Mouse (Mus musculus) B cell, adult 2 months (primary cell): ENCODE data around the gene Slc35e3.
"Not testable (repeated sequence)": the region's sequence is repeated elsewhere in the genome, so short reads cannot be mapped to it uniquely, and the experiment has no call there.

ENCODE experiments used
- DNase-seq, 2 experiments: peaks; one replicate each; pipeline ENCODE4 v3.0.0; 2022

The Slc35e3 gene

DNA sequence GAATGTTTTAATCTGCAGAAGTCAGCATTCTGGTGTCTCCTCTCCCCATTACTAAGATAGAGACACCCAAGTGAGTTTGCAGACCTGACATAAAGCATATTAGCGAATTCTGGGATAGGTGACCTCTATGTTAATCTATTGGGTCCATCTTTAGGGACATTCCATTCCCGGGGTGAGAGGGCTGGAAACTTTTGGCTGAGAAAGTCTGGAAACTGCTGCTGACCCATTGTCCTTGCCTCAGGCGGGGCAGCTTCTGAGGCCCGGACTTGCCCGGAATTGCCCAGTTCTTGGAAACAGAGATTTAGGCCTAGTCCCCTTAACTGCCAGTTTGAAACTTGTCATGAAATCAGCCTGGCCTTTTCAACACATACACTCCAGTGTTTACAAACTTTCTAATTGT, 34.8 kb downstream of the Slc35e3 start:
- no peak for DNase-seq

DNA sequence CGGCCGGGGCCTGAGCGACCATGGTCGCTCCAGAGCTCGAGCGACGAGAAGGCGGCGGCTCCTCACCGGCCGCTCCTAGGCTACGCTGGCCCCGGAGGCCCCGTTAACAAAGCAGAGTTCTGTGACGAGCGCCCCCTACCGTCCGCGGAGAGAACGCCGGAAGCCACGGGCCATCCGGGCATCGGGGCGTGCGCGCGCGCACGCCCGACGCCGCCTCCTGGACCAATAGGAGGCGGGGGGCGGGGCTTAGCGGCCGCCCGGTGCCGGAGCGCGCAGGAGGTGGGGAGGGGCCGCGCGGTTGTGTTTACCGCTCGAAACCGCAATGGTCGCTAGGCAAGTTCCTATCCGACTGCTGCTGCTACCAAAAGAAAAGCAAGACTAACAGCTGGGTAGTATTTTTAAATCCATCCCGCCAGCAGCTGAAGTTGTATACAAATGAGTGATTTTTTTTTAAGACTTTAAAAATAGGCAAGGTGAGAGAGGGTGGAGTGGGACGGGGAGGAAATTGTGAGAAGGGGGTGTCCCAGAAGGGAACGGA, 35.5 kb downstream of the Slc35e3 start, which contains the start of gene Mdm2:
Mdm2 (minus strand) TSS at position 155 of the 538 bp plus-strand sequence.
- peak; percentile 98 to 99 for DNase-seq

DNA sequence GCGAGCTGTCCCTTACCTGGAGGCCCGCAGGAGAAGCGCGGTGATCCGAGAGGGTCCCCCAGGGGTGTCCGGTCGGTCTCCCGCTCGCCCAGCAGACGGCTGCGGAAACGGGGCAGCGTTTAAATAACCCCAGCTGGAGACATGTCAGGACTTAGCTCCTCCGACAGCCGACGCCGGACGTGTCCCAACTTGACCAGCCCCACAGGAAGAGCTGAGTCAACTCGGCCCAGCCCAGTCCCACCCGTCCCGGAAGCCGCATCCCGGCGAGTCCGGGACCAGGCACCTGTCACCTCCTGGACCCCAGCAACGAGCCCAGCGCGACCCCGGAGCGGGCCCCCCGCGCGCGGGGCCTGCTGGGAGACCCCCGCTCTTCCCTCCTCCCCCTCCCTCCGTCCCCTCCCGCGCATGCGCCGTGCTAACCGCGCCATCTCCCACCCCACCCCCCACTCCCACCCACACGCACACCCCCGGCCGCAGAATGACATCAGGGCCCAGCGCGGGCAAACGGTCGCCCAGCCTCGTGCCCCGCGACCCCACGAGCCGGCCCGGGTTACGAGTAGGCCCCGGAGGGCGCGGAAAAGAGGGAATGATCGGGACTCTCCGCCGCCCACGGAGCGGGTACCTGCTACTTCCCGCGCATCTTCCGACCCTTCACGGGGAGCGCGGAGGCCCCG, 36.1 kb downstream of the Slc35e3 start:
- peak; percentile 58 to 71 for DNase-seq

DNA sequence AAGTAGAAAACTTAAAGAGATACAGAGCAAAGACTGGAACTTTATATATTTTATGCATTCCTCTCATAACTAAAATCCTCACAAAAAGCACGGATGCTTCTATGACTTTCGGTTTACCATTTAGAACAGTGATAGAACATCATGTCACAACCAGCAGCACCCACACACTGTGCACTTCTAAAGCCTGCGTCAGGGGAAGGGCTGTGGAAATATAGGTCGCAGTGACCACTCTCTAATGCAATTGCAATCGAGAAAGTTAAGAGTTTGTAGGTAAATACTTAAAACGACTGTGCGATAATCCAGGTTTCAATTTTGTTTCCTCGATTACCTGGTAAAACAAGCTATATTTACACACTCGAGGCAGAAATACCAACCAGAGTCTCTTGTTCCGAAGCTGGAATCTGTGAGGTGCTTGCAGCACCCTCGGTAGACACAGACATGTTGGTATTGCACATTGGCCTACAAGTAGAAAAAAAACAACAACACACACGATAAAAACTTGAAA, 36.8 kb downstream of the Slc35e3 start:
- DNase-seq, result no peak

DNA sequence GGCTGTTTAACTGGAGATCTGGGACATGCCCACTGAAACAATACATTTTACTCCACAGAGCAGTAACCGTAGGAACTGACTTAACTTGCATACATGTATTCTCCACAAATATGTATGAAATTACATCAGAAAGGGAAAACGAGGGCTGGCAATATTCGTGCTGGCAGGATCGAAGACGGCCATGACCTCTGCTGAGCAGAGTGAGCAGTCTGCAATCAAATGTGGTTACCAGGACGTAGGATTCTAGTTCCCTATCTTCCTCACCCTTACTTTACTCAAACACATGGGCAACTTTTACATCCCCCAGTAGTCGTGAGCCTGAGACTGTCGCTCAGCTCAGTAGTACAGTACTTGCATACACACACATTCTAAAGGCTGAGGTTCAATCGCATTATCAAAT, 37.3 kb downstream of the Slc35e3 start:
- DNase-seq, result no peak

DNA sequence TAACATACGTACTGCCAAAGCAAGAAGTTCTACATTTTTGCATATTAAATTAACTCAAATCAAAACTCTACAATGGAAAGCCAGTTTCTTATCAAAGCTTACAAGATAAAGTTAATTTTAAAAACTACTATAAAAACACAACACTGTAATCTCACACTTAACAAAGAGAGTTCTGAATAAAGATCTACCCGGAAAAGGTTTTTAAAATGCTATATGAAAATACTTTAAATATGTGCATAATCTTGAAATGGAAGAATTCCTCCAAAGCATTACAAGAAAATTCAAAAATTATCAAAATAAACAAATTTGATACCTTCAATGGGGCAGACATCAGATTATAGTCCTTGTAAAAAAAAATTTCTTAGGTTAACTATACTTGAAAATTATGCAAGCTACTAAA, 37.8 kb downstream of the Slc35e3 start:
- no peak for DNase-seq

DNA sequence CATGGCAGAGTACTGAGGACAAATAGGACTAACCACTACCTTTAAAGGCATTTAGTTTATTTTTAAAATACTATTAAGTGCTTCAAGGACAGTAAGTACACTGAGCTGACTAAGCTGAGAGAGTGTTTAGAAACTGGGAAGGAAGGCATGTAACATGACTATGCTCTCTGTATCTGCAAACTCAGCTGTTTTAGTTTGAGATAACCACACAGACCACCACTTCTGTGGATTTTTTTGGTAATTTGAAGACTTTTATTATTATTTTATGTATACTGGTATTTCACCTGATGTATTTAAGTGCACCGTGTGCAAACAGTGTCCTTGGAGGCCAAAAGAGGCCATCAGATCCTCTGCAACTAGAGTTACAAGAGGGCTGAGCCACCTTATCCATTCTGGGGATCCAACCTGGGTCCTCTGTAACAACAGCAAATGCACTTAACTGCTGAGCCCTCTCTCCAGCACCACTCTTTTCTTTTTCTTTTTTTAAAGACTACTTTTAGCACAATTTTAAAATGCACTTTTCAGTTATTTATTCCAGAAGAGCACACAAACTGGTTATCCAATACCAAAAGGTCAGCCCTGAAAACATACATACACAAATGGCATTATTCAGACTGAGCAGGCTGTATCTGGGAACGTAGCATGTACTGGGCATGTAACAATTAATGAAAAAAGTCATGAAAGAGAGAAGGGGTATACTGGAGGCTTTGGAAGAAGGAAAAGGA, 38.9 kb downstream of the Slc35e3 start:
- no peak for DNase-seq

DNA sequence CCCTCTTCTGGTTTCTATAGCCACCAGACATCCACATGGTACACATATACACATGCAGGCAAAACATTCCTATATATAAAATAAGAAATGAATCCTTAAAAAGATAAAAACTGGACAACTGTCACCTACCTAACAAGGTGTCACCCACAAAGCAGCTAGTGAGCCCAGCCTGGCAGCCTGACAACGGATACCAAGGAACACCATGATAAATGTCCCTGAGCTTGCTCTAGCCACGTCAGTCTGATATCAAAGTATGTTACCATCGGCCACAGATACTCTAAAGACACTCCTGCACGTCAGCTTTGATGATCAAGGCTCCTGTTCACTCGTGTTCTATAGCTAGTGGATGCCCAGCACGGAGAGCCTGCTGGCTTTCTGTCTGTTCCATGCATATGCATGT, 39.7 kb downstream of the Slc35e3 start:
- DNase-seq, result no peak

DNA sequence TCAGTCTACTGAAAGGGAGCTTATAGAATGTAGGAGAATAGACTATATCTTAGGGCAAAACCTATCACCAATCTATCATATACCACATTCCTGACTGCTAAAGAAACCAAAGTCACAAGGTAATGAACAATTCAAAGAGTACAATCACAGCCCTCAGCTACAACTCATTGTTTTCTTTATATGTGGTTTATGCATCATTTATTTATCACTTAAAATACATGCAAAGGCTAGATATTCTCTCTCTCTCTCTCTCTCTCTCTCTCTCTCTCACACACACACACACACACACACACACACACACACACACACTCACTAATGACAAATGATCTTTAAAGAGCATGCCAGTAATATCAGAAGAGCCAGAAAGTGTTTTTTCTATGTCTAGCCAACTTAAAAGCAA, 40.4 kb downstream of the Slc35e3 start:
- no peak for DNase-seq

DNA sequence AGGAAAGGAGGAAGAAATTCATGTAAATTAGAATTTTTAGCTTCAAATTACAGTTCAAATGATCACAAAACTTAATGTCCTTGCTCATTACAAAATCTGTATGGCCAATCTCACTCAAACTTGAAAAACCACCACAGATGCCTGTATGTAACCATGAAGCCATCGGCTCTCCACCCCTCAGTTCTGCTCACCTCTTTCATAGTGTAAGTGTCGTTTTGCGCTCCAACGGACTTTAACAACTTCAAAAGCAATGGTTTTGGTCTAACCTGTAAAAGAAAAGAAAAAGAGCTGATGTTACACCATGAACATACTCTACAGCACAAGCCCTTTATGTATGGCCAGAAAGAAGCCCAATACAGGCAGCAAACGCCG, 41.2 kb downstream of the Slc35e3 start:
- no peak for DNase-seq

DNA sequence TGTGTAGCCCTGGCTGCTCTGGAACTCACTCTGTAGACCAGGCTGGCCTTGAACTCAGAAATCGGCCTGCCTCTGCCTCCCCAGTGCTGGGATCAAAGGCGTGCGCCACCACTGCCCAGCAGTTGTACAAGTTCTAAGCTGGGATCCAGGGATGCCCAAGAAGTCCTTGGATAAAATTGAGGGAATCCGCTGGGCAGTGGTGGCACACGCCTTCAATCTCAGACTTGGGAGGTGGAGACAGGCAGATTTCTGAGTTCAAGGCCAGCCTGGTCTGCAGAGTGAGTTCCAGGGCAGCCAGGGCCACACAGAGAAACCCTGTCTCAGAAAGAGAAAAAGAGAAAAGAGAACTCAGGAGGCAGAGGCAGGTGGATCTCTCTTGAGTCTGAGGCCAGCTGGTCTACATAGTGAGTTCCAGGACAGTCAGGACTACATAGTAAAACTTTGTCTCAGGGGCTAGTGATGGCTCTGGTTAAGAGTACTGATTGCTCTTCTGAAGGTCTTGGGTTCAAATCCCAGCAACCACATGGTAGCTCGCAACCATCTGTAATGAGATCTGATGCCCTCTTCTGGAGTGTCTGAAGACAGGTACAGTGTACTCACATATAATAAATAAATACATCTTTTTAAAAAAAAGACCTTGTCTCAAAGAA, 41.7 kb downstream of the Slc35e3 start:
- not testable (repeated sequence) for DNase-seq

DNA sequence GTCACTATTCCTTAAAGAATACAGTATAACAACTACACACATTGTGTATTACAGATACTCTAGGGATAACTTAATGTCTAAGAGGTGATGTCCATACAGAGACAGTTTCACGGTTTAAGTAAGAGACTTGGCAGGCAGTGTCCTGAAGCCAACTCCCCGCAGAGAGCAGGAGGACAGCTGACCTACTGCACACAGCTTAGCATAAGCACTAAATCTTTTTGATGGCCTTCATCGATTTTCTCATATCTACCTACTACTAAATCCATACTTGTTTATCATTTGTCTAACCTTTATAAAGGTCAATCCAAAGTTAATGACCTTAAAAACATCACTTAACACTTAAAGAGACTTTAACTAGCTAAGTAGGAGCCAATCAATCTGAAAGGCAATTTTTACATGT, 42.7 kb downstream of the Slc35e3 start:
- no peak for DNase-seq

DNA sequence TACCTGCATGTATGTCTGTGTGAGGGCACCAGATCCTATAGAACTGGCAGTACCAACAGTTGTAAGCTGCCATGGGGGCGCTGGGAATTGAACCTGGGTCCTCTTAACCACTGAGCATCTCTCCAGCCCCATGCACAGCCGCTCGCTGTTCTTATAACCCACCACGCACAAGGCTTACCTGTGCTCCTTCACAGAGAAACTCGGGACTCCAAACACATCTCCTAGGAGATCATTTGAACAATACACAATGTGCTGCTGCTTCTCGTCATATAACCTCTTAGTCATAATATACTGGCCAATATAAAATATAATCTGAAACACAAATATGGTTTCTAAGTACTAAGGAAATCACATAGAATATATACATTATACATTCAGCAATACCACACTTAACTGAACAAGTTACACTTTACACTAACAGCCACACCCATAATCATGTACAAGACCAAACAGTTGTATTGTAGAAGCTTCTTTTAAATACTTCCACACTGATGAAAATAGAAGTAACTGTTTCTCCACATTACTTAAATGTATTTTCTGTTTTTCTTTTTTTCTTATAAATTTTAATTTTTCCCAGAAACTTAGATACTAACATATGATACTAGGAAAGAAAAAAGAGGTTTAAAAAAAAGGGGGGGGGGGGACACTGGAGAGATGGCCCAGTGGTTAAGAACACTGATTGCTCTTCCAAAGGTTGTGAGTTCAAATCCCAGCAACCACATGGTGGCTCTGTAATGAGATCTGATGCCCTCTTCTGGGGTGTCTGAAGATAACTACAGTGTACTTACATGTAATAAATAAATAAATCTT, 43.9 kb downstream of the Slc35e3 start:
- no peak for DNase-seq

DNA sequence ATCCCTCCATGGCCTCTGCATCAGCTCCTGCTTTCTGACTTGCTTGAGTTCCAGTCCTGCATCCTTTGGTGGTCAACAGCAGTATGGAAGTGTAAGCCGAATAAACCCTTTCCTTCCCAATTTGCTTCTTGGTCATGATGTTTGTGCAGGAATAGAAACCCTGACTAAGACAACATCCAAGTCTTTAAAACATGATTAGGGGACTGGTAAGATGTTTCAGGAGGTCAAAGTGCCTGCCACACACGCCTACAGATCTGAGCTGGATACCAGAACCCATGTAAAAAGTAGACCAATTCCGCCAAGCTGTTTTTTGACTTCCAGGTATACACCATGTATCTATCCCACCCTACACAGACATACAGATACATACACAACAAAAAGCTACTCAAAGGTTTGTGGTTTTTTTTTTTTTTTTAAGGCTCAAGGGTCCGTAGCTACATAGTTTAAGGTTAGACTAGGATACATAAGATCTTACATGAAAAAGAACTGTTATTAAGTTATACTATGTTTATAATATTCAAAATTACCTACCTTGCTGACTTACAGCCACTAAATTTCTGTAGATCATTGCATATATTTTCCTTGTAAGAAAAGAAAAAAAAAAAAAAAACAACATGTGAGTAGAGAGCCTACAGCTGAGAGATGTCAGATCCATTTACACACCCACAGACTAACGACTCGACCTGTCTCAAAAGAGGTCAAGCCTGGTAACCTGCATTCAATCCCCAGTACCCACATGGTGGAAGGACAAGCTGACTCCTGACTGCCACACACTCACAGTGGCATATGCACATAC, 44.9 kb downstream of the Slc35e3 start:
- DNase-seq, result no peak

DNA sequence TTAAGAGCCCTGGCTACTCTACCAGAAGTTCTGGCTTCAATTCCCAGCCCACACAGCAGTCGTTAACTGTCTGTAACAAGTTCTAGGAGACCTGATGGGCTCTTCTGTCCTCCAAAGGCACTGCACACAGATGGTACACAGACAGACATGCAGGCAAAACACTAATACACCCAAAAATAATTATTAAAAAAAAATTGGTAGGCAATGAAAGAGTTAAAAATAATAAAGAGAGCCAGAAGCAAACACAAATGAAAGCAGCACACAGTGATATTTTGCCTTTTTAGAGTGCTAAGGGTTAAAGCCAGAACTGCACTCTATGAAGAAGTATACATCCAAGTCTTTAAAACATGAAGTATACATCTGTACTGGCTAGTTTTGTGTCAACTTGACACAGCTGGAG, 45.7 kb downstream of the Slc35e3 start:
- DNase-seq, result no peak

DNA sequence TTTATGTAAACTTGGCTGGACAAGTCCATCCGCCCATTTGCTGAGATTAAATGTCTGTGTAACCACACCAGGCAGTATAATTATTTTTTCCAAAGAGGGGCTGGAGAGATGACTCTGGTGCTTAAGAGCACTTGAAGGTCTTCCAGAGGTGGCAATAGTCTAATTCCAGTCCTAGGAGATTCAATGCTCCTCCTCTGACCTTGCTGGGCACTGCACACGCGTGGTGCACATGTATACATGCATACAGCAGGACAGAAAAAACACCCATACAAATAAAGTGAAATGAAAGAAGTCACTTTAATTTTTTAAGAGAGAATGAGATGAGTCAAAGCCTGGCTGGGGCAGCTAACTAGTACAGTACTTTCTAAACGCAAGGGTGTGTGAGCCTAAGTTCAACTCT, 46.3 kb downstream of the Slc35e3 start:
- DNase-seq, result no peak

DNA sequence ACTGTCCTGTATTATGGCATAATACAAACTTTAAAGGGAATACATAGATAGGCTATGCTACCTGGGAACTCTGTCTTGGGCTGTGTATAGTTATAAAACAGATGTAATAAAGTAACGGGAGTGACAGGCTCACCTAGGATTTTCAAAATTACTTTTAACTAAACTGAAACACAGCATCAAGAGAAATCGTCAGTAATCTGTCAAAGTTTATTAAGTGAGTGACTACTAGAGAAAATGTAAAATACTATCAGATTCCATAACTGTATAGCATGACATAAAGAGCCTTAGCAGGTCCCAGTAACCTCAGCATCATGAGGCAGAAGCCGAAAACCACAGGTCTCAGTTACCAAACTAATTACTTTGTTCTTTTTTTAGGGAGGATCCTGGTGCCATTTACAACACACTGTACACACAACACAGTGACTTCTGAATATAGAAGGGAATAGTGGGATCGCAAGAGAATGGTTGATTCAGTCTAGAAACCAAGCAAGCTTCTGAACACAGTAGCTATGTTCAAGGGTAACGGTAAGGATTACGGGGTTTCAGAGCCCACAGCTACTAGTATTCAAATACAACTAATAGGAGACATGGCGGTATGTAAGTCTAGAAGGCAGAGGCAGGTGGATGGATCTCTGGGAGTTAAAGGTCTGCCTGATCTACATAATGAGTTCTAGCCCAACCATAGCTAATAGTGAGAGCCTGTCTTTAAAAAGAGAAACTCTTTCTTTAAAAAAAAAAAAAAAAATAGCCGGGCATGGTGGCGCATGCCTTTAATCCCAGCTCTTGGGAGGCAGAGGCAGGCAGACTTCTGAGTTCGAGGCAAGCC, 47.6 kb downstream of the Slc35e3 start:
- DNase-seq, result no peak

DNA sequence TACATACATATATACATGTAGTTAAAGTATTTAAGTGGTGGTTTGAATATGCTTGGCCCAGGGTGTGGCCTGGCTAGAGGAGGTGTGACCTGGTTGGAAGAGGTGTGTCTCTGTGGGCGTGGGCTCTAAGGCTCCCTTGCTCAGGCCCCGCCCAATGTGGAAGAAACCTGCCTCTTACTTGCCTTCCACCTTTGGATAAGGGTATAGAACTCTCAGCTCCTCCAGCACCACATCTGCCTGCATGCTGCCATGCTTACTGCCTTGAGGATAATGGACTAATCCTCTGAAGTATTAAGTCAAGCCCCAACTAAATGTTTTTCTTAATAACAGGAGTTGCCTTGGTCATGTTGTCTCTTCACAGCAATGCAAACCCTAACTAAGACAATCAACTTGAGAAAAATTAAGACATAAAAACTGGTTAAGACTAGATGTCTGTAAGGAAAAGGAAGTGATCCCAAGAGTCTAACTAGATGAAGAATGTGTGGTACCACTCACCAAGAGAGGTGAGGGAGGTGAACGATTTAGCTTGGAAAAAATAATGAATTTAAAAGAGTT, 48.5 kb downstream of the Slc35e3 start:
- DNase-seq, result no peak

DNA sequence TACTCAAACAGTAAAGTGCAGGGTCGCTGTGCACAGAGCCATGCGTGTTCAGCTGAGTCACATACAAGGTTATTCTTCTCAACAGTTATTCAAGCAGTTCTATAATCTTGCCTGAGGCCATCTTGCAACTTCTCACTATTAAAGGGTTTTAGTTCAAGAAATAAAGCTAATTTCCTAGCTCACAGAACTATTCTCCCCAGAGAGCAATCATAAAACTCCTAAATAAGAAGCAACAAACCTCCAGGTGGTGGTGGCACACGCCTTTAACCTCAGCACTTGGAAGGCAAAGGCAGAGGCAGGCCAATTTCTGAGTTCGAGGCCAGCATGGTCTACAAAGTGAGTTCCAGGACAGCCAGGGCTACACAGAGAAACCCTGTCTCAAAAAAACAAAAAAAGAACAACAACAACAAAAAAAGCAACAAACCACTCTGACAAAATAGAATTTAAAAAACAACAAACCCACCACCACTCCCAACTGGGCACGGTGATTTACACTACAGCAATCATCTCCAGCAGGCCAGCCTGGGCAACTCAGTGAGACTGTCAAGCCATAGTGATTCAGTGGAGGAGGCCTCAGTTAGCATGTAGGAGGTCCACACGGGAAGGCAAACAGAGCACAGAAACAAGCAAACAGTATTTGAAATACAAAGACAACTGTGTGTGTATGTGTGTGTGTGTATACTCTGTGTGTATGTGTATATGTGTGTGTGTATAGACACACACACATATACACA, 49.2 kb downstream of the Slc35e3 start:
- DNase-seq, result no peak
